Mouse (Mus musculus) embryo, embryonic 10.5 days (tissue): ENCODE measurements around the gene Gm17409.

ENCODE experiments used
- DNase-seq: peaks from one replicate; pipeline ENCODE4 v3.0.0-alpha.2; 2015; ENCODE audit warnings: low spot score

Gm17409 gene

GRCm38 (mm10) chr2:58484284-58484965 lies 14.5 kb downstream of the Gm17409 start:
- DNase-seq: no peak

GRCm38 (mm10) chr2:58485152-58485551 lies 15.2 kb downstream of the Gm17409 start:
- DNase-seq: no peak

- DNase-seq: no peak
Measured at GRCm38 (mm10) chr2:58485683-58486082, 15.8 kb downstream of the Gm17409 start.

GRCm38 (mm10) chr2:58486441-58487278 lies 16.7 kb downstream of the Gm17409 start:
- no peak for DNase-seq

GRCm38 (mm10) chr2:58487279-58487560 lies 17.3 kb downstream of the Gm17409 start:
- no peak for DNase-seq

GRCm38 (mm10) chr2:58488404-58488803 lies 18.5 kb downstream of the Gm17409 start:
- DNase-seq: no peak

GRCm38 (mm10) chr2:58489275-58489674 lies 19.4 kb downstream of the Gm17409 start:
- no peak for DNase-seq

- DNase-seq: no peak
Measured at GRCm38 (mm10) chr2:58493685-58494635, 24.0 kb downstream of the Gm17409 start.

GRCm38 (mm10) chr2:58495271-58495670 lies 25.4 kb downstream of the Gm17409 start:
- DNase-seq: no peak

GRCm38 (mm10) chr2:58496647-58497410 lies 26.9 kb downstream of the Gm17409 start:
- DNase-seq: no peak

- DNase-seq: no peak
Measured at GRCm38 (mm10) chr2:58505306-58506090, 35.6 kb downstream of the Gm17409 start.

GRCm38 (mm10) chr2:58510192-58510591 lies 40.3 kb downstream of the Gm17409 start:
- no peak for DNase-seq

GRCm38 (mm10) chr2:58513212-58513611 lies 43.3 kb downstream of the Gm17409 start:
- DNase-seq: no peak

- DNase-seq: no peak
Measured at GRCm38 (mm10) chr2:58514489-58514888, 44.6 kb downstream of the Gm17409 start.

- no peak for DNase-seq
Measured at GRCm38 (mm10) chr2:58516000-58516399, 46.1 kb downstream of the Gm17409 start.

- no peak for DNase-seq
Measured at GRCm38 (mm10) chr2:58516920-58517319, 47.0 kb downstream of the Gm17409 start.

- no peak for DNase-seq
Measured at GRCm38 (mm10) chr2:58518517-58518916, 48.6 kb downstream of the Gm17409 start.
